Mouse (Mus musculus) MEL (cell line): ENCODE data around the gene Plagl2. TPM values are rescaled to one million over a fixed set of nuclear protein-coding genes. Genes with fewer than 3 reads are reported as not detected.

Experiments
- DNase-seq: peaks from one replicate; pipeline ENCODE4 v3.0.0; 2011; ENCODE audit warnings: low read depth, low spot score
- H3K27ac ChIP-seq: 2 replicates; pipeline ENCODE4 v1.5.1; 2012; ENCODE audit warnings: low read depth, mild to moderate bottlenecking, control low read depth, low read length, moderate library complexity; ENCODE audit not compliant: control insufficient read depth
- H3K27me3 ChIP-seq, 2 experiments: fragments of 150-350 bp in 1 of 2; sonication (generic) in 1 of 2; 2 replicates each; pipeline ENCODE4 v1.6.1; 2012; ENCODE audit warnings: low read length in 2 of 2, mild to moderate bottlenecking in 2 of 2, improper control_type of control experiment in 1 of 2, moderate library complexity in 1 of 2; ENCODE audit not compliant: insufficient read depth in 2 of 2, control insufficient read depth in 1 of 2
- H3K36me3 ChIP-seq, 2 experiments: 2 replicates each; pipeline ENCODE4 v1.6.1; 2012 to 2014; ENCODE audit warnings: low read length in 2 of 2, improper control_type of control experiment in 1 of 2, inconsistent platforms in 1 of 2, mild to moderate bottlenecking in 1 of 2; ENCODE audit not compliant: insufficient read depth in 2 of 2, control insufficient read depth in 1 of 2
- H3K4me1 ChIP-seq, 2 experiments: fragments of 150-350 bp in 1 of 2; sonication (generic) in 1 of 2; 2 replicates each; pipeline ENCODE4 v1.6.1; 2012; ENCODE audit warnings: low read length in 2 of 2, improper control_type of control experiment in 1 of 2, mild to moderate bottlenecking in 1 of 2; ENCODE audit not compliant: insufficient read depth in 2 of 2, control insufficient read depth in 1 of 2
- H3K4me3 ChIP-seq, 2 experiments: fragments of 150-350 bp in 1 of 2; sonication (generic) in 1 of 2; 2 replicates each; pipeline ENCODE4 v1.5.1; 2012; ENCODE audit warnings: low read depth in 2 of 2, low read length in 2 of 2, mild to moderate bottlenecking in 2 of 2, moderate library complexity in 2 of 2, control low read depth in 1 of 2, improper control_type of control experiment in 1 of 2; ENCODE audit not compliant: control insufficient read depth in 1 of 2, insufficient read depth in 1 of 2
- H3K79me2 ChIP-seq: 2 replicates; pipeline ENCODE4 v1.6.1; 2012; ENCODE audit warnings: mild to moderate bottlenecking, low read length, moderate library complexity; ENCODE audit not compliant: control insufficient read depth, poor library complexity, insufficient read depth
- H3K9ac ChIP-seq: 2 replicates; pipeline ENCODE4 v1.6.1; 2012; ENCODE audit warnings: low read depth, mild to moderate bottlenecking, control low read depth, low read length, moderate library complexity; ENCODE audit not compliant: control insufficient read depth, poor library complexity, severe bottlenecking
- H3K9me3 ChIP-seq: fragments of 150-350 bp; sonication (generic); replicated peaks from 2 replicates; pipeline ENCODE4 v1.6.1; 2012; ENCODE audit warnings: mild to moderate bottlenecking, low read length, improper control_type of control experiment, moderate library complexity; ENCODE audit not compliant: insufficient read depth
- BHLHE40 ChIP-seq: IDR thresholded peaks from 2 replicates; pipeline ENCODE4 v1.6.1; 2012; ENCODE audit warnings: low read depth, mild to moderate bottlenecking, inconsistent platforms, low read length, improper control_type of control experiment, borderline replicate concordance
- CHD1 ChIP-seq: IDR thresholded peaks from 2 replicates; pipeline ENCODE4 v1.6.1; 2012; ENCODE audit warnings: low read depth, mild to moderate bottlenecking, inconsistent platforms, low read length, improper control_type of control experiment
- CHD2 ChIP-seq: IDR thresholded peaks from 2 replicates; pipeline ENCODE4 v1.6.1; 2011; ENCODE audit warnings: low read length, improper control_type of control experiment
- CTCF ChIP-seq, 3 experiments: IDR thresholded peaks in 2 of 3; conservative IDR thresholded peaks in 1 of 3; 2 replicates each; pipeline ENCODE4 v1.5.1; 2011 to 2012; ENCODE audit warnings: low read length in 3 of 3, low read depth in 2 of 3, mild to moderate bottlenecking in 2 of 3, improper control_type of control experiment in 1 of 3, inconsistent platforms in 1 of 3, mixed read lengths in 1 of 3, moderate library complexity in 1 of 3; ENCODE audit not compliant: control insufficient read depth in 1 of 3, insufficient read depth in 1 of 3, poor library complexity in 1 of 3, severe bottlenecking in 1 of 3
- ELF1 ChIP-seq: IDR thresholded peaks from 2 replicates; pipeline ENCODE4 v1.6.1; 2014; ENCODE audit warnings: low read depth, mild to moderate bottlenecking, inconsistent platforms, low read length, improper control_type of control experiment, moderate library complexity
- EP300 ChIP-seq, 2 experiments: IDR thresholded peaks; 2 replicates each; pipeline ENCODE4 v1.6.1; 2011; ENCODE audit warnings: improper control_type of control experiment in 2 of 2, low read length in 2 of 2, low read depth in 1 of 2, mild to moderate bottlenecking in 1 of 2
- ETS1 ChIP-seq: IDR thresholded peaks from 2 replicates; pipeline ENCODE4 v1.6.1; 2012; ENCODE audit warnings: low read depth, mild to moderate bottlenecking, inconsistent platforms, low read length, improper control_type of control experiment, moderate library complexity
- HCFC1 ChIP-seq: IDR thresholded peaks from 2 replicates; pipeline ENCODE4 v1.6.1; 2012; ENCODE audit warnings: low read depth, mild to moderate bottlenecking, inconsistent platforms, low read length, improper control_type of control experiment, moderate library complexity
- JUND ChIP-seq: IDR thresholded peaks from 2 replicates; pipeline ENCODE4 v1.6.1; 2011; ENCODE audit warnings: low read depth, mild to moderate bottlenecking, improper control_type of control experiment, low read length
- MAFK ChIP-seq: IDR thresholded peaks from 2 replicates; pipeline ENCODE4 v1.6.1; 2011; ENCODE audit warnings: low read depth, mild to moderate bottlenecking, low read length, improper control_type of control experiment, borderline replicate concordance
- MAX ChIP-seq: IDR thresholded peaks from 2 replicates; pipeline ENCODE4 v1.6.1; 2011; ENCODE audit warnings: low read length, improper control_type of control experiment
- MAZ ChIP-seq: IDR thresholded peaks from 2 replicates; pipeline ENCODE4 v1.6.1; 2012; ENCODE audit warnings: low read depth, mild to moderate bottlenecking, inconsistent platforms, low read length, improper control_type of control experiment
- MEF2A ChIP-seq: IDR thresholded peaks from 2 replicates; pipeline ENCODE4 v1.6.1; 2014; ENCODE audit warnings: low read depth, mild to moderate bottlenecking, inconsistent platforms, low read length, improper control_type of control experiment; ENCODE audit not compliant: poor library complexity, insufficient replicate concordance, severe bottlenecking; ENCODE audit errors: extremely low read depth
- MXI1 ChIP-seq: IDR thresholded peaks from 2 replicates; pipeline ENCODE4 v1.6.1; 2011; ENCODE audit warnings: mild to moderate bottlenecking, low read depth, low read length, improper control_type of control experiment
- MYB ChIP-seq: IDR thresholded peaks from 2 replicates; pipeline ENCODE4 v1.6.1; 2011; ENCODE audit warnings: mild to moderate bottlenecking, low read depth, low read length, improper control_type of control experiment
- MYC ChIP-seq: IDR thresholded peaks from 2 replicates; pipeline ENCODE4 v1.6.1; 2011; ENCODE audit warnings: low read depth, mild to moderate bottlenecking, low read length, improper control_type of control experiment, moderate library complexity
- NELFE ChIP-seq: IDR thresholded peaks from 2 replicates; pipeline ENCODE4 v1.6.1; 2011; ENCODE audit warnings: low read depth, low read length, improper control_type of control experiment
- POLR2A ChIP-seq, 2 experiments: IDR thresholded peaks; 2 replicates each; pipeline ENCODE4 v1.6.1; 2011 to 2012; ENCODE audit warnings: low read length in 2 of 2, mild to moderate bottlenecking in 2 of 2, control low read depth in 1 of 2, improper control_type of control experiment in 1 of 2, low read depth in 1 of 2, moderate library complexity in 1 of 2; ENCODE audit not compliant: control insufficient read depth in 1 of 2, insufficient read depth in 1 of 2, poor library complexity in 1 of 2
- POLR2AphosphoS2 ChIP-seq: IDR thresholded peaks from 2 replicates; pipeline ENCODE4 v1.6.1; 2011; ENCODE audit warnings: low read length, improper control_type of control experiment
- POLR2AphosphoS5 ChIP-seq: IDR thresholded peaks from 2 replicates; pipeline ENCODE4 v1.6.1; 2012; ENCODE audit warnings: low read depth, borderline replicate concordance, mild to moderate bottlenecking, inconsistent platforms, low read length, moderate library complexity, mixed read lengths
- SIN3A ChIP-seq: IDR thresholded peaks from 2 replicates; pipeline ENCODE4 v1.6.1; 2012; ENCODE audit warnings: low read length, improper control_type of control experiment, inconsistent platforms
- SMC3 ChIP-seq: IDR thresholded peaks from 2 replicates; pipeline ENCODE4 v1.6.1; 2011; ENCODE audit warnings: low read depth, low read length, improper control_type of control experiment
- TAL1 ChIP-seq: IDR thresholded peaks from 2 replicates; pipeline ENCODE4 v1.6.1; 2012; ENCODE audit warnings: mild to moderate bottlenecking, inconsistent platforms, low read length, moderate library complexity, mixed read lengths
- TCF12 ChIP-seq: IDR thresholded peaks from 2 replicates; pipeline ENCODE4 v1.6.1; 2014; ENCODE audit warnings: low read depth, mild to moderate bottlenecking, inconsistent platforms, low read length, improper control_type of control experiment, moderate library complexity
- UBTF ChIP-seq: IDR thresholded peaks from 2 replicates; pipeline ENCODE4 v1.6.1; 2012; ENCODE audit warnings: low read depth, mild to moderate bottlenecking, inconsistent platforms, low read length, improper control_type of control experiment, moderate library complexity, borderline replicate concordance; ENCODE audit not compliant: insufficient read depth
- USF2 ChIP-seq, 2 experiments: IDR thresholded peaks; 2 replicates each; pipeline ENCODE4 v1.6.1; 2011 to 2012; ENCODE audit warnings: improper control_type of control experiment in 2 of 2, low read length in 2 of 2, borderline replicate concordance in 1 of 2, inconsistent platforms in 1 of 2, low read depth in 1 of 2, mild to moderate bottlenecking in 1 of 2; ENCODE audit not compliant: insufficient read depth in 1 of 2
- ZC3H11A ChIP-seq: IDR thresholded peaks from 2 replicates; pipeline ENCODE4 v1.6.1; 2012; ENCODE audit warnings: low read depth, mild to moderate bottlenecking, inconsistent platforms, low read length, improper control_type of control experiment
- ZMIZ1 ChIP-seq: IDR thresholded peaks from 2 replicates; pipeline ENCODE4 v1.6.1; 2012; ENCODE audit warnings: low read depth, mild to moderate bottlenecking, inconsistent platforms, low read length, improper control_type of control experiment, moderate library complexity
- polyA plus RNA-seq, 2 experiments: library from polyadenylated mRNA; stranded (reverse) in 1 of 2; unstranded in 1 of 2; fragments of >175 nt in 1 of 2; fragments of >200 nt in 1 of 2; gene quantifications; 2 replicates each; pipeline versions ENCODE4 v1.2.1 to v1.2.4; 2012; ENCODE audit warnings: low replicate concordance in 2 of 2, low read depth in 1 of 2; ENCODE audit not compliant: insufficient read length in 2 of 2, insufficient read depth in 1 of 2, missing spikeins in 1 of 2
- total RNA-seq: library from RNA; depleted of rRNA; stranded (reverse); fragments of 300-350 nt; gene quantifications from 2 replicates; pipeline ENCODE4 v1.2.3, GENCODE M21; 2012

The Plagl2 gene
- total and polyA plus RNA-seq, 3 experiments, result 5.9 to 34.4 TPM; not detected in 1

GRCm38 (mm10) chr2:153199114-153199513 lies 42.1 kb downstream of the Plagl2 start (continued):
- TF ChIP-seq TAL1, result 0 out of 2 replicates have a peak, but pooled peaks have one; percentile 12
- no peak for TF ChIP-seq CHD1

GRCm38 (mm10) chr2:153198485-153198884 lies 42.7 kb downstream of the Plagl2 start:
- H3K9ac ChIP-seq, result 0 out of 2 replicates have a peak overlapping the region, but pooled peaks have one; percentile 25
- no peak overlapping the region for H3K4me3 ChIP-seq
- H3K27me3 ChIP-seq, result no peaks in the 10 kb centered on the region
- H3K27ac ChIP-seq, result peak overlapping the region; percentile 56
- H3K36me3 ChIP-seq, result peaks cover 0 to 29% of the 10 kb centered on the region in 2 experiments; a peak in 2 of 4 replicates
- no peak for DNase-seq
- TF ChIP-seq CHD2, result no peak
- no peak for TF ChIP-seq MAX
- TF ChIP-seq CTCF (IDR thresholded peaks at IDR 0.05 in 2 of 3, conservative IDR thresholded peaks at IDR 0.05 in 1 of 3; ENCODE audit: control insufficient read depth in 1 of 3, insufficient read depth in 1 of 3, low read depth in 2 of 3, low read length in 3 of 3, poor library complexity in 1 of 3, severe bottlenecking in 1 of 3), result no peak
- TF ChIP-seq USF2 (IDR thresholded peaks at IDR 0.05; ENCODE audit: borderline replicate concordance in 1 of 2, insufficient read depth in 1 of 2, low read depth in 1 of 2, low read length in 2 of 2), result no peak
- no peak for TF ChIP-seq MAFK
- no peak for TF ChIP-seq MAZ
- no peak for TF ChIP-seq ETS1
- no peak for TF ChIP-seq JUND
- TF ChIP-seq ZMIZ1, result no peak
- TF ChIP-seq MXI1, result no peak
- no peak for TF ChIP-seq MYB
- TF ChIP-seq SMC3, result no peak
- TF ChIP-seq EP300 (IDR thresholded peaks at IDR 0.05; ENCODE audit: low read depth in 1 of 2, low read length in 2 of 2), result no peak
- no peak for TF ChIP-seq SIN3A
- TF ChIP-seq BHLHE40, result no peak
- H3K79me2 ChIP-seq, result no peaks in the 10 kb centered on the region
- H3K4me1 ChIP-seq, result peaks cover 11 to 33% of the 10 kb centered on the region in 2 experiments
- no peaks in the 10 kb centered on the region for H3K9me3 ChIP-seq

GRCm38 (mm10) chr2:153194255-153194654 lies 47.0 kb downstream of the Plagl2 start:
- DNase-seq, result peak; percentile 86
- Histone ChIP-seq H3K27me3 (no peaks in the 10 kb centered on the region), H3K4me1 (peaks cover 18 to 55% of the 10 kb centered on the region in 2 experiments), H3K9ac (no peak overlapping the region; the same call in 1 of the 2 replicates), H3K4me3 (no peak overlapping the region), H3K27ac (peak overlapping the region; percentile 52), H3K36me3 (peaks cover 0 to 54% of the 10 kb centered on the region in 2 experiments; a peak in 3 of 4 replicates), H3K79me2 (no peaks in the 10 kb centered on the region), H3K9me3 (no peaks in the 10 kb centered on the region)
- TF ChIP-seq MEF2A, result no peak
- TF ChIP-seq TCF12, result peak; percentile 84
- no peak for TF ChIP-seq MYC
- no peak for TF ChIP-seq NELFE
- TF ChIP-seq ZMIZ1, result no peak
- TF ChIP-seq HCFC1, result no peak
- peak; percentile 83 to 89 for TF ChIP-seq EP300 (IDR thresholded peaks at IDR 0.05; ENCODE audit: low read depth in 1 of 2, low read length in 2 of 2)
- no peak for TF ChIP-seq POLR2AphosphoS5
- 0 out of 2 replicates have a peak, but pooled peaks have one; percentile 52 for TF ChIP-seq MXI1
- TF ChIP-seq USF2 (IDR thresholded peaks at IDR 0.05; ENCODE audit: borderline replicate concordance in 1 of 2, insufficient read depth in 1 of 2, low read depth in 1 of 2, low read length in 2 of 2), result no peak
- TF ChIP-seq MAFK, result no peak
- TF ChIP-seq JUND, result no peak
- TF ChIP-seq UBTF, result no peak
- TF ChIP-seq ELF1, result no peak
- TF ChIP-seq POLR2A (IDR thresholded peaks at IDR 0.05; ENCODE audit: control insufficient read depth in 1 of 2, insufficient read depth in 1 of 2, low read depth in 1 of 2, low read length in 2 of 2, poor library complexity in 1 of 2), result no peak
- no peak for TF ChIP-seq POLR2AphosphoS2
- TF ChIP-seq CHD2, result no peak
- TF ChIP-seq BHLHE40, result no peak
- no peak for TF ChIP-seq ZC3H11A
- TF ChIP-seq ETS1, result peak; percentile 58
